ENCODE assay signal across 11 mouse cellular contexts in the genomic region with DNA sequence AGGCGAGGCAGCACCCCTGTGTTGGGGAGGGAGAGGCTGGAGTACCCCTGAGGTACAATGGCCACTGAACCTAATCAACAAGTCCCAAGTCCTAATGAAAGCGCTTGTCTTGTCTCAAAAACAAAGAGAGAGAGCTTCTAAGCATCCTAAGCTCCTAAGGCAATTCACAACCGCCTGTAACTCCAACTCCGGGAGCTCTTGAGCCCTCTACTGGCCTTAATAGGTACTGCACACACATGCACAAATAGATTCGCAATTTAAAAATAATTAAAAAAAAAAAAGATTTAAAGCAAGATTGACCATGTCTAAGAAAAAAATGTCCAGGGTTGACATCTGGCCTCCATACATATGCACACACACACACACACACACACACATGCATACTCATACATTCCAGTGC. TPM values are rescaled to one million over a fixed set of nuclear protein-coding genes. Genes with fewer than 3 reads are reported as not detected.
DNase-seq lines count a peak whose midpoint lies in the region; ATAC-seq and TF ChIP-seq lines count a peak whose summit lies in the region.
"Had no signal": no experiment of that assay in that cellular context is flagged by ENCODE, and none has a peak within 500 bp of the region (broad histone marks: within the 10 kb centered on the region; RNA-seq: fewer than 3 reads in every experiment).

No protein-coding gene starts in this region.

- peak; percentile 4; the same call in 1 of the 2 replicates for TF ChIP-seq CTCF in liver, adult 2 months (IDR thresholded peaks at IDR 0.05; ENCODE audit: low read depth, low read length)
- TF ChIP-seq CTCF in bone marrow, adult 2 months (IDR thresholded peaks at IDR 0.05; ENCODE audit: control insufficient read depth, insufficient read depth, low read length), result 0 out of 2 replicates have a peak, but pooled peaks have one; percentile 4

- H3K79me2 ChIP-seq in liver, adult 2 months (ENCODE audit: control insufficient read depth, insufficient read depth, low read length), result no peaks in the 10 kb centered on the region

- H3K27me3 ChIP-seq in liver, adult 2 months (ENCODE audit: control insufficient read depth, insufficient read depth, low read length), result no peaks in the 10 kb centered on the region

- DNase-seq in adrenal gland, postnatal 14 days, result peak; percentile 26
- no peak for DNase-seq in adrenal gland, postnatal 25 days
- DNase-seq in liver, adult 2 months (ENCODE audit: extremely low read depth, low read depth, low spot score), result peak; percentile 9
- no peak for DNase-seq in liver
- no peak for DNase-seq in neural tube, embryonic 10.5 days (ENCODE audit: extremely low spot score, low spot score)
- no peak for DNase-seq in left cerebral cortex, adult 18-20 months (ENCODE audit: low spot score in 2 of 2)
- DNase-seq: kidney, postnatal 14 days; lung, postnatal 14 days had no signal

- 42% methylated on average over 5 of the region's 5 CpGs for WGBS in liver, adult 2 months
- 40% methylated on average over 5 of the region's 5 CpGs for WGBS in bone marrow, adult 2 months

- H3K9ac ChIP-seq in liver, adult 2 months (ENCODE audit: low read depth, low read length), result no peak overlapping the region

- no peaks in the 10 kb centered on the region for H3K36me3 ChIP-seq in liver, adult 2 months (ENCODE audit: control insufficient read depth, insufficient read depth, low read length)

- ATAC-seq in megakaryocyte, adult 5-6 weeks (ENCODE audit: poor library complexity, severe bottlenecking), result peak; percentile 50; the same call in 1 of the 2 replicates

- no peak overlapping the region for H3K27ac ChIP-seq in liver, adult 2 months (replicated peaks; ENCODE audit: insufficient read depth, low read depth, low read length)
- no peak overlapping the region for H3K27ac ChIP-seq in bone marrow, adult 2 months (ENCODE audit: control insufficient read depth, insufficient read depth, low read depth, low read length, poor library complexity)

- H3K4me1 ChIP-seq in liver, adult 2 months (ENCODE audit: control insufficient read depth, insufficient read depth, low read length), result no peaks in the 10 kb centered on the region
- H3K4me1 ChIP-seq in bone marrow, adult 2 months (ENCODE audit: control insufficient read depth, insufficient read depth, low read length), result peaks cover 2% of the 10 kb centered on the region; the same call in 1 of the 2 replicates

- H3K4me3 ChIP-seq in liver, adult 2 months (ENCODE audit: insufficient read depth, low read depth, low read length), result no peak overlapping the region
- H3K4me3 ChIP-seq in bone marrow, adult 2 months (replicated peaks; ENCODE audit: control insufficient read depth, low read depth, low read length), result no peak overlapping the region

- TF ChIP-seq POLR2A in liver, adult 2 months (IDR thresholded peaks at IDR 0.05; ENCODE audit: extremely low read depth, insufficient read depth, low read length), result no peak
- no peak for TF ChIP-seq POLR2A in bone marrow, adult 2 months (IDR thresholded peaks at IDR 0.05; ENCODE audit: borderline replicate concordance, control insufficient read depth, low read depth, low read length)

RNA-seq across cellular contexts. Expression of gene Epx, which starts 8.2 kb away (rescaled TPM):
- 0.63 TPM in 1 of 2 replicates, not detected in the other for total RNA-seq in adrenal gland, postnatal 14 days (2021)
- not detected in 2 replicates for total RNA-seq in adrenal gland, postnatal 25 days (2021)
- not detected in 2 replicates for total RNA-seq in liver, adult 2 months (2014; rRNA removed)
- polyA plus RNA-seq in liver, adult 2 months (2012; rRNA removed), result not detected in 2 replicates
- polyA plus RNA-seq in bone marrow, adult 2 months (2011; ENCODE audit: insufficient read depth, insufficient read length, low replicate concordance, missing spikeins), result 1.6 and 8.2 TPM in 2 replicates
- total RNA-seq in megakaryocyte, adult 5-6 weeks (2015), result 2.9 and 6.0 TPM in 2 replicates
- total RNA-seq in megakaryocyte, adult 5-6 weeks (2017), result 16.3 and 19.6 TPM in 2 replicates
- not detected for total RNA-seq in left cerebral cortex, adult 18-20 months (2021)
- polyA plus RNA-seq: C2C12 had no signal

RNA-seq across cellular contexts. Expression of gene Olfr462, which starts 8.6 kb away (rescaled TPM):
- not detected in 2 replicates for total RNA-seq in adrenal gland, postnatal 14 days (2021)
- total RNA-seq in adrenal gland, postnatal 25 days (2021), result not detected in 2 replicates
- total RNA-seq in liver, adult 2 months (2014; rRNA removed), result not detected in 2 replicates
- not detected in 2 replicates for polyA plus RNA-seq in liver, adult 2 months (2012; rRNA removed)
- polyA plus RNA-seq in bone marrow, adult 2 months (2011; ENCODE audit: insufficient read depth, insufficient read length, low replicate concordance, missing spikeins), result not detected in 2 replicates
- not detected in 2 replicates for total RNA-seq in megakaryocyte, adult 5-6 weeks (2015)
- not detected in 2 replicates for total RNA-seq in megakaryocyte, adult 5-6 weeks (2017)
- total RNA-seq in left cerebral cortex, adult 18-20 months (2021), result not detected
- polyA plus RNA-seq: C2C12 had no signal

RNA-seq across cellular contexts. Expression of gene Olfr463, which starts 13.7 kb away (rescaled TPM):
- not detected in 2 replicates for total RNA-seq in adrenal gland, postnatal 14 days (2021)
- not detected in 2 replicates for total RNA-seq in adrenal gland, postnatal 25 days (2021)
- not detected in 2 replicates for total RNA-seq in liver, adult 2 months (2014; rRNA removed)
- polyA plus RNA-seq in liver, adult 2 months (2012; rRNA removed), result not detected in 2 replicates
- not detected in 2 replicates for polyA plus RNA-seq in bone marrow, adult 2 months (2011; ENCODE audit: insufficient read depth, insufficient read length, low replicate concordance, missing spikeins)
- total RNA-seq in megakaryocyte, adult 5-6 weeks (2015), result not detected in 2 replicates
- not detected in 2 replicates for total RNA-seq in megakaryocyte, adult 5-6 weeks (2017)
- total RNA-seq in left cerebral cortex, adult 18-20 months (2021), result not detected
- polyA plus RNA-seq: C2C12 had no signal

RNA-seq across cellular contexts. Expression of gene Mks1, which starts 30.5 kb away (rescaled TPM):
- total RNA-seq in adrenal gland, postnatal 14 days (2021), result 9.5 and 14.3 TPM in 2 replicates
- 12.1 and 15.6 TPM in 2 replicates for total RNA-seq in adrenal gland, postnatal 25 days (2021)
- total RNA-seq in liver, adult 2 months (2014; rRNA removed), result 1.2 and 2.1 TPM in 2 replicates
- polyA plus RNA-seq in liver, adult 2 months (2012; rRNA removed), result 2.8 and 3.2 TPM in 2 replicates
- polyA plus RNA-seq in bone marrow, adult 2 months (2011; ENCODE audit: insufficient read depth, insufficient read length, low replicate concordance, missing spikeins), result 3.9 and 10.2 TPM in 2 replicates
- 2.8 and 4.8 TPM in 2 replicates for total RNA-seq in megakaryocyte, adult 5-6 weeks (2015)
- 2.6 and 5.0 TPM in 2 replicates for total RNA-seq in megakaryocyte, adult 5-6 weeks (2017)
- total RNA-seq in left cerebral cortex, adult 18-20 months (2021), result 1 to 10 TPM; 3.9 to 4.1 TPM

RNA-seq across cellular contexts. Expression of gene Olfr464, which starts 37.3 kb away (rescaled TPM):
- not detected in 2 replicates for total RNA-seq in adrenal gland, postnatal 14 days (2021)
- total RNA-seq in adrenal gland, postnatal 25 days (2021), result not detected in 2 replicates
- not detected in 2 replicates for total RNA-seq in liver, adult 2 months (2014; rRNA removed)
- not detected in 2 replicates for polyA plus RNA-seq in liver, adult 2 months (2012; rRNA removed)
- not detected in 2 replicates for polyA plus RNA-seq in bone marrow, adult 2 months (2011; ENCODE audit: insufficient read depth, insufficient read length, low replicate concordance, missing spikeins)
- total RNA-seq in megakaryocyte, adult 5-6 weeks (2015), result not detected in 2 replicates
- not detected in 2 replicates for total RNA-seq in megakaryocyte, adult 5-6 weeks (2017)
- total RNA-seq in left cerebral cortex, adult 18-20 months (2021), result 1 to 10 TPM in 1 of 2 experiments, under 1 TPM in 1; 0.77 to 2.0 TPM
- polyA plus RNA-seq: C2C12 had no signal

Comparison
In these comparisons a context has a peak if more than half of its experiments do, and no peak if none do; other contexts are left out.
1. DNase-seq: peak in adrenal gland, postnatal 14 days (single experiment) and liver, adult 2 months (single experiment); none in adrenal gland, postnatal 25 days (single experiment), liver (single experiment), neural tube, embryonic 10.5 days (single experiment) and left cerebral cortex, adult 18-20 months (0 of 2).